Mouse (Mus musculus) forebrain, embryonic 14.5 days (tissue): ENCODE measurements around the gene Frmpd1. TPM values are rescaled to one million over a fixed set of nuclear protein-coding genes. Genes with fewer than 3 reads are reported as not detected.

Experiments used
- ATAC-seq: fragments of 200-750 bp; cut with Nextera tagmentation; 2 replicates; pipeline ENCODE4 v1.8.0; 2017; ENCODE audit warnings: mild to moderate bottlenecking, moderate library complexity
- DNase-seq: peaks from one replicate; pipeline ENCODE4 v3.0.0-alpha.2; 2015; ENCODE audit warnings: low spot score
- H3K27ac ChIP-seq: fragments of 300-500 bp; sonication (generic); 2 replicates; pipeline ENCODE4 v1.5.1; 2014; ENCODE audit warnings: low read depth, mild to moderate bottlenecking, control low read depth, low read length, moderate library complexity
- H3K27me3 ChIP-seq: fragments of 300-500 bp; sonication (generic); replicated peaks from 2 replicates; pipeline ENCODE4 v1.6.1; 2014; ENCODE audit warnings: low read length, control low read depth, mixed read lengths; ENCODE audit not compliant: control insufficient read depth, insufficient read depth
- H3K36me3 ChIP-seq: fragments of 300-500 bp; sonication (generic); 2 replicates; pipeline ENCODE4 v1.6.1; 2014; ENCODE audit warnings: low read length, control low read depth; ENCODE audit not compliant: control insufficient read depth, insufficient read depth
- H3K4me1 ChIP-seq: fragments of 300-500 bp; sonication (generic); 2 replicates; pipeline ENCODE4 v1.6.1; 2014; ENCODE audit warnings: antibody characterized with exemption, low read length, control low read depth; ENCODE audit not compliant: control insufficient read depth, insufficient read depth
- H3K4me2 ChIP-seq: fragments of 300-500 bp; sonication (generic); 2 replicates; pipeline ENCODE4 v1.6.1; 2014; ENCODE audit warnings: mild to moderate bottlenecking, control low read depth, low read length
- H3K4me3 ChIP-seq: fragments of 300-500 bp; sonication (generic); 2 replicates; pipeline ENCODE4 v1.5.1; 2014; ENCODE audit warnings: low read depth, low read length, control low read depth
- H3K9ac ChIP-seq: fragments of 300-500 bp; sonication (generic); 2 replicates; pipeline ENCODE4 v1.6.1; 2014; ENCODE audit warnings: mild to moderate bottlenecking, low read length, control low read depth, moderate library complexity
- H3K9me3 ChIP-seq: fragments of 300-500 bp; sonication (generic); replicated peaks from 2 replicates; pipeline ENCODE4 v1.6.1; 2016; ENCODE audit warnings: low read length, control low read depth, mixed read lengths; ENCODE audit not compliant: control insufficient read depth
- WGBS: fragments of 180-500 bp; shearing (Covaris S2); extraction: QIAGEN DNeasy Blood & Tissue Kit; methylation state at CpG from one replicate; pipeline ENCODE4 v1.1.7; 2014; 5-methylcytosine and 5-hydroxymethylcytosine counted together
- polyA plus RNA-seq: library from polyadenylated mRNA; unstranded; fragments of >200 nt; fragmentation: Nextera tagmentation; extraction: Ambion mirVana; gene quantifications from 2 replicates; pipeline ENCODE4 v1.2.1, GENCODE M21; 2014

The Frmpd1 gene
- polyA plus RNA-seq, 1 experiment from 2014 or later, result 0.25 TPM

DNA sequence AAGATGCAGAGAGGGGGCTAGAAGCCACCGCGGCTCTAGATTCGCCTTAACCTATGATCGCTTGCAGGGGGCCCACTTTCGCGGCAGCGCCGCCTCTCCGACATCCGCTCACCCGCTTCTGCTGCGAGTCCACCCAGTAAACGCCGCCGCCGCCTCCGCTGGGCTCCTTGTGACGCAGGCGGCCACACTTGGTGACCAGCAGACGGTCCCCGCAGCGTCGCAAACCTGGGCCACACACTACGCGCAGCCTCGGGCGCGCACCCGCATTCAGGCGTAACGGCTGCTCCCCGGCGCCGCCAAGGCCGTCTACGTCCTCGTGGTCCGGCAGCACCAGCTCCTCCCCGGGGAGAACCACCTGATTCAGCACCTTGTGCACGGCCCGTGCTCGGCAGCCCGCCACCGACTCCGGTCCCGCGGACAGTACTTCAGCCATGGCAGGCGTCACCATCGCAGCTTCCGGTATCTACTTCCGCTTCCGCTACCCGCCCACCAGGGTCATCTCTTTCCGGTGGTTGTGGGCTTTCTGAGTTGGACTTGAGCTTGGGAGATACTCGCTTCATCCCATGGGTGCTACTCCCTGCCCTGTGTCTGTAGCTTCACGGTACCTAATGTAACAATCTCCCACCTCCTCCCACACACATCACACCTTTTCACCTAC is 135.6 kb downstream of the Frmpd1 start:
- Histone ChIP-seq H3K27ac (peak overlapping the region; percentile 74), H3K4me3 (peak overlapping the region; percentile 94), H3K36me3 (peaks cover 27% of the 10 kb centered on the region), H3K4me2 (peak overlapping the region; percentile 86), H3K27me3 (0 out of 2 replicates have a peak, but pooled peaks cover 3% of the 10 kb centered on the region), H3K9me3 (no peaks in the 10 kb centered on the region), H3K4me1 (peaks cover 9% of the 10 kb centered on the region), H3K9ac (peak overlapping the region; percentile 91)
- WGBS, result under 1% methylated on average over 56 of the region's 56 CpGs
- DNase-seq (peak; percentile 84), ATAC-seq (peak; percentile 93)

DNA sequence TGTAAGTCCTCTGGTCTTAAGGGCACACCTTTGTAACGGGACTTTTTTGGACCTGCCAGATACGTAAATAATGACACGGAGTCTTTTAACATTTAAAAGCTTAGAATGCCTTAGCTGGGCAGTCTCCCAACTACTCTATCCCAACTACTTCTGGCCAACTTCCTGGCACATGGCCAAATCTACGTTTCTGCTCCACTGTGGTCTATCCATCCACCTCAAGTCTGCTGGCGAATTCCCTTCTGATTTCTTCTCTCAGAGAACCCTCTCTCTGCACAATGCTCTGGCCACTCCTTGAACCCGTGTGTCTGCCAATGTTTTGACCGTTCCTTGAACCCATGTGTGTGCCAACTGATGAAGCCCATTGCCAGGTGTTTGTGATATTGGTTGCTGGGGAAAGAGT is 146.5 kb downstream of the Frmpd1 start:
- H3K27me3 ChIP-seq, result no peaks in the 10 kb centered on the region
- DNase-seq (no peak), ATAC-seq (no peak)
- H3K4me2 ChIP-seq, result no peak overlapping the region
- no peaks in the 10 kb centered on the region for H3K9me3 ChIP-seq
- 71% methylated on average over 7 of the region's 7 CpGs for WGBS
- no peaks in the 10 kb centered on the region for H3K4me1 ChIP-seq
- H3K9ac ChIP-seq, result no peak overlapping the region
- H3K36me3 ChIP-seq, result no peaks in the 10 kb centered on the region
- no peak overlapping the region for H3K4me3 ChIP-seq
- H3K27ac ChIP-seq, result no peak overlapping the region

DNA sequence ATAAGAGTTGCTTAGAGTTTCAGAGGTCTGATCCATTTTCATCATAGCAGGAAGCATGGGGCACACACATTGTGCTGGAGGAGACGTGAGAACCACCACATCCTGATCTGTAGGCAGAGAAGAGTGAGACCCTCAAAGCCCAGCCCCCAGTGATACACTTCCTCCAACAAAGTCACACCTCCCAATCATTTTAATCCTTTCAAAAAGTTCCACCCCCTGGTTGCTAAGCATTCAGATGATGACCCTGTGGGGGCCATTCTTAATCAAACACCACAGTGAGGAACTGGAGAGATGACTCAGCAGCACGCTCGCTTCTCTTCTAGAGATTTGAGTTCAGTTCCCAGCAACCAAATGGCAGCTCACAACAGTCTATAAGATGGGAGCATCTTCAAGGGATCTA is 147.8 kb downstream of the Frmpd1 start:
- no peak overlapping the region for H3K9ac ChIP-seq
- H3K27me3 ChIP-seq, result no peaks in the 10 kb centered on the region
- ATAC-seq, result no peak
- H3K36me3 ChIP-seq, result no peaks in the 10 kb centered on the region
- no peaks in the 10 kb centered on the region for H3K9me3 ChIP-seq
- H3K27ac ChIP-seq, result no peak overlapping the region
- no peak overlapping the region for H3K4me3 ChIP-seq
- WGBS, result 74% methylated on average over 3 of the region's 3 CpGs
- no peak overlapping the region for H3K4me2 ChIP-seq
- DNase-seq, result no peak
- no peaks in the 10 kb centered on the region for H3K4me1 ChIP-seq

Other genes starting within 250 kb of the Frmpd1 start
- 17.9 and 21.1 TPM in 2 replicates for gene Grhpr, start 203.5 kb upstream of the Frmpd1 start, polyA plus RNA-seq
- gene Zbtb5, start 172.5 kb upstream of the Frmpd1 start, polyA plus RNA-seq, result 48.9 and 52.0 TPM in 2 replicates
- gene Polr1e, start 166.3 kb upstream of the Frmpd1 start, polyA plus RNA-seq, result 35.3 and 38.7 TPM in 2 replicates
- 10.4 and 15.8 TPM in 2 replicates for gene Fbxo10, start 100.3 kb upstream of the Frmpd1 start, polyA plus RNA-seq
- gene Tomm5, start 76.8 kb upstream of the Frmpd1 start, polyA plus RNA-seq, result 154 and 176 TPM in 2 replicates
- 23.9 and 25.6 TPM in 2 replicates for gene Trmt10b, start 112.3 kb downstream of the Frmpd1 start, polyA plus RNA-seq
- 8.5 and 8.8 TPM in 2 replicates for gene Dcaf10, start 157.2 kb downstream of the Frmpd1 start, polyA plus RNA-seq
- 44.5 and 52.4 TPM in 2 replicates for gene Exosc3, start 157.9 kb downstream of the Frmpd1 start, polyA plus RNA-seq
- gene Slc25a51, start 223.9 kb downstream of the Frmpd1 start, polyA plus RNA-seq, result 82.5 and 84.3 TPM in 2 replicates